Mouse (Mus musculus) erythroblast, embryonic 14.5 days (primary cell): ENCODE measurements around the gene Igf2bp2.

ENCODE experiments used
- GATA1 ChIP-seq: IDR thresholded peaks from 2 replicates; pipeline ENCODE4 v1.6.1; 2012; ENCODE audit warnings: low read length, inconsistent platforms, mixed read lengths
- TAL1 ChIP-seq: IDR thresholded peaks from 3 replicates; pipeline ENCODE4 v1.6.1; 2012; ENCODE audit warnings: low read length, inconsistent platforms, mixed read lengths

DNA sequence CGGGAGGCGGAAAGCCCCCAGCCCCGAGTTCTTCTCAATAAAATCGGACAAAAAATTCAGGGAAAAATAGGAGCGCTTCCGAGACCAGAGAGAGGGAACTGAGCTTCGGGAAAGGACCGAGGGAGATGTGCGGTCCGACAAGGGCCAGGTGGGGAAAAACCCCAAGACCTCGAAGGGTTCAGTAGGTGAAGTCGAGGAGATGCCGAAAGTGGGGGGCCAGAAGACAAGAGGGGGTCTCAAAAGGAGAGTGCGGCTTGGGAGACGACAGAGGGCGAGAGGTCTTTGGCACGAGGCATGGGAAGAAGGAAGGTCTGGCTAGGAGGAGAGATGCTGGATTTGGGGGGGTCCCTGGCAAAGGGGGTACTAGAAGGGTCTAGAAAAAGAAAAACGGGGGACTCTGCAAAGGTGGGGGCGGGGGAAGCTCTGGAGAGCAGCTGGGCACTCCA, 1.0 kb downstream of the Igf2bp2 start:
- TF ChIP-seq GATA1, result no peak
- no peak for TF ChIP-seq TAL1
